Mouse (Mus musculus) embryonic facial prominence, embryonic 11.5 days (tissue): ENCODE measurements around the gene Dusp3. TPM values are rescaled to one million over a fixed set of nuclear protein-coding genes. Genes with fewer than 3 reads are reported as not detected.
A peak's percentile ranks its signal among the peaks of the same experiment; 100 is the strongest.

ENCODE experiments used
- ATAC-seq: fragments of 200-750 bp; cut with Nextera tagmentation; replicated peaks from 2 replicates; pipeline ENCODE4 v1.8.0; 2017; ENCODE audit warnings: low read depth; ENCODE audit not compliant: insufficient number of reproducible peaks, low FRiP score, low TSS enrichment
- DNase-seq: peaks from one replicate; pipeline ENCODE4 v3.0.0-alpha.2; 2015; ENCODE audit warnings: low spot score
- H3K27ac ChIP-seq: fragments of 300-500 bp; sonication (generic); replicated peaks from 2 replicates; pipeline ENCODE4 v1.5.1; 2014; ENCODE audit warnings: mild to moderate bottlenecking, low read depth, low read length, control low read depth
- H3K27me3 ChIP-seq: fragments of 300-500 bp; sonication (generic); 2 replicates; pipeline ENCODE4 v1.6.1; 2014; ENCODE audit warnings: mild to moderate bottlenecking, low read length, moderate library complexity, mixed read lengths; ENCODE audit not compliant: control insufficient read depth, insufficient read depth
- H3K36me3 ChIP-seq: fragments of 300-500 bp; sonication (generic); replicated peaks from 2 replicates; pipeline ENCODE4 v1.6.1; 2014; ENCODE audit warnings: low read depth, mild to moderate bottlenecking, low read length, moderate library complexity, mixed read lengths; ENCODE audit not compliant: control insufficient read depth, insufficient read depth
- H3K4me1 ChIP-seq: fragments of 300-500 bp; sonication (generic); 2 replicates; pipeline ENCODE4 v1.6.1; 2014; ENCODE audit warnings: low read length, mixed read lengths; ENCODE audit not compliant: control insufficient read depth, insufficient read depth
- H3K4me2 ChIP-seq: fragments of 300-500 bp; sonication (generic); 2 replicates; pipeline ENCODE4 v1.6.1; 2014; ENCODE audit warnings: low read depth, mild to moderate bottlenecking, control low read depth, low read length, moderate library complexity
- H3K4me3 ChIP-seq: fragments of 300-500 bp; sonication (generic); 2 replicates; pipeline ENCODE4 v1.5.1; 2014; ENCODE audit warnings: low read depth, low read length, control low read depth
- H3K9ac ChIP-seq: fragments of 300-500 bp; sonication (generic); replicated peaks from 2 replicates; pipeline ENCODE4 v1.6.1; 2014; ENCODE audit warnings: mild to moderate bottlenecking, control low read depth, low read length
- H3K9me3 ChIP-seq: fragments of 300-500 bp; sonication (generic); replicated peaks from 2 replicates; pipeline ENCODE4 v1.6.1; 2016; ENCODE audit warnings: mild to moderate bottlenecking, low read length, inconsistent platforms, mixed read lengths; ENCODE audit not compliant: control insufficient read depth
- WGBS: fragments of 180-500 bp; shearing (Covaris S2); extraction: QIAGEN DNeasy Blood & Tissue Kit; methylation state at CpG from one replicate; pipeline ENCODE4 v1.1.7; 2014; 5-methylcytosine and 5-hydroxymethylcytosine counted together
- polyA plus RNA-seq: library from polyadenylated mRNA; unstranded; fragments of >200 nt; fragmentation: Nextera tagmentation; extraction: Ambion mirVana; gene quantifications from 2 replicates; pipeline ENCODE4 v1.2.1, GENCODE M21; 2014

The Dusp3 gene
- polyA plus RNA-seq, 1 experiment from 2014 or later: 11.3 TPM

DNA sequence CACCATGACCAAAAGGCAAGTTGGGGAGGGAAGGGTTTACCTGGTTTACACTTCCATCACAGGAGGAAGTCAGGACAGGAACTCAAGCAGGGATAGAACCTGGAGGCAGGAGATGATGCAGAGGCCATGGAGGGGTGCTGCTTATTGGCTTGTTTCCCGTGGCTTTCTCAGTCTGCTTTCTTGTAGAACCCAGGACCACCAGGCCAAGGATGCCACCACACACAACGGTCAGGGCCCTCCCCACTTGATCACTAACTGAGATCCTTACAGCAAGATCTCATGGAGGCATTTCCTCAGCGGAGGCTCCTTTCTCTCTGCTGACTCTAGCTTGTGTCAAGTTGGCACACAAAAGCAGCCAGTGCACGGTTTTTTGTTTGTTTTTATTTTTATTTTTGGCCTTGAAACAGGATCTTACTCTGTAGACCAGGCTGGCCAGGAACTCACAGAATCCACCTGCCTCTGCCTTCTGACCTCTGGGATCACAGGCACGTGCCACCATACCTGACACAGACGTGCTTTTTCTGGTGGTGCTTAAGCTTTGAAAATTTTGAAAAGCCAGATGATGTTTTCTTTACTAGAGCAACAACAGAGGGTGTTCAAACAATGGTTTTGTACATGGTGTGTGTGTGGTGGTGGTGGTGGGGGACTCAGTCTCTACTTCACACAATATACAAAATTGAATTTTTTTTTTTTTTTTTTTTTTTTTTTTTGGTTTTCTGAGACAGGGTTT, 41.4 kb upstream of the Dusp3 start, which contains the start of gene Mpp3:
Gene Mpp3, minus strand, starts transcription at position 375 of the 730 bp plus-strand sequence.
- no peaks in the 10 kb centered on the region for H3K36me3 ChIP-seq
- no peak within 1 kb of the TSS for H3K27ac ChIP-seq
- H3K9me3 ChIP-seq: no peaks in the 10 kb centered on the region
- no peaks in the 10 kb centered on the region; the same call in 1 of the 2 replicates for H3K27me3 ChIP-seq
- peak within 1 kb of the TSS; percentile 93 for H3K4me2 ChIP-seq
- H3K4me3 ChIP-seq: peak within 1 kb of the TSS; percentile 70
- H3K4me1 ChIP-seq: no peaks in the 10 kb centered on the region
- 68% methylated on average over 6 of the region's 6 CpGs for WGBS
- ATAC-seq (no peak), DNase-seq (no peak)
- peak within 1 kb of the TSS; percentile 28 for H3K9ac ChIP-seq

DNA sequence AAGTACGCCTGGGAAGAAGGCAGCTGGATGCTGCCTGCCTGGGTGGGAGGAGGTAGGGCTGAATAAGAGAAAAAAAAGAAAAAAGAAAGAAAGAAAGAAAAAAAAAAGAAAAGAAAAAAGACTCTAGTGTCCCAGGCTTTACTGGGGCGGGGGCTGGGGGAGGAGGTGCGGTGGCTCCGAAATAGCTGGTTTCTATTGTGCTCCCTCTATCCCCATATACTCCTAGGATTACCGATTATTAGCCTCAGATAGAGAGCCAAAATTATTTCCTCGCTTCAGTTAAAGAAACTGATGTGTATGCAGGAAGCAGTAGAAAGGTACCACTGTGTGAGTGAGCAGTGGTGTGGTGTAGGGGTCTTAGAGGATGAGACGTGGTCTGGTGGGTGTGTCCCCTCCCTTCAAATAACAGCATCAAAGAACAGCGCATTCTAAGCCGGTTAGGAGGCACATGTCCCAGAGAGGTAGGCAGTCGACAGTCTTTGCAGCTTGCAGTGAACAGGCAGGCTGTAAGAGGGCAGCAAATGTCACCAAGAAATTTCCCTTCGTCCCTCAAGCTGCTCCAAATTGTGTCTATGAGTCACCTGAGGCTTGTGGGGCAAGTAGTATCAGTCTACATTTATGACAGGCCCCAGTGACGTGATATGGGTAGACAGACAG, 40.7 kb upstream of the Dusp3 start:
- DNase-seq (no peak), ATAC-seq (no peak)
- no peaks in the 10 kb centered on the region; the same call in 1 of the 2 replicates for H3K27me3 ChIP-seq
- H3K4me1 ChIP-seq: no peaks in the 10 kb centered on the region
- H3K27ac ChIP-seq: no peak overlapping the region
- no peaks in the 10 kb centered on the region for H3K36me3 ChIP-seq
- peak overlapping the region; percentile 70 for H3K4me3 ChIP-seq
- H3K9ac ChIP-seq: peak overlapping the region; percentile 28
- 6% methylated on average over 12 of the region's 12 CpGs for WGBS
- H3K4me2 ChIP-seq: peak overlapping the region; percentile 93
- no peaks in the 10 kb centered on the region for H3K9me3 ChIP-seq

DNA sequence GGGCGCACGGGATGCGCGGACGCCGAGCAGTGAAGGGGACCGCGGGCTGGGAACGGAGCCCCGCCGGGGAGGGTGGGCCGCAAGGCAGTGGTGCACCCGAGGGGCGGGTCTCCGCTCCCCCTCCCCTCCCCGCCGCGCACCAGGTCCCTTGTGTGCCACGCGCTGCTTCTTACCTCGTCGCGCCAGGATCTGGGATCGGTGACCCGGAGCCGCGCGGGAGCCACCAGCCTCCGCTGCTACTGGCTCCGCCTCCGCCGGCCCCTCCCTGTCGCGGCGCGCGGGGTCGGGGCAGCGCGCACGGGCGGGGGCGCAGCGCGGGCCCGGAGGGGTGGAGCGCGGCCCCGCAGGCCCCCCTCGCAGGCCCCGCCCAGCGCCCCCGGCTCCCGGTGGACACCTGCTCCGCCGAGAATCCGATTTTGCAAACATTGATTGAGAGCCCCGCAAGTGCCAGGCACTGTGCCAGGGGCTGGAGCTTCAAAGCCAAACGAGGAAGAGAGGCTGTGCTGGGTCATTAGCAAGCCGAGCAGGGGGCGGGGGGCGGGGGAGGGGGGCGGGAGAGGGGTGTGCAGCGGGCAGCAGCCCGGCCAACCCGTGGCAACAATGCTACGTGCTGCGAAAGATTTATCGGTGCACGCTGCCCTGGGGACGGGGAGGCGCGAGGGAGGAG, 40.0 kb upstream of the Dusp3 start:
- Histone ChIP-seq H3K9ac (peak overlapping the region; percentile 73), H3K9me3 (no peaks in the 10 kb centered on the region), H3K4me3 (peak overlapping the region; percentile 70), H3K27me3 (no peaks in the 10 kb centered on the region; the same call in 1 of the 2 replicates), H3K36me3 (no peaks in the 10 kb centered on the region), H3K27ac (peak overlapping the region; percentile 65), H3K4me2 (peak overlapping the region; percentile 93), H3K4me1 (no peaks in the 10 kb centered on the region)
- ATAC-seq (peak; percentile 79), DNase-seq (peak; percentile 80)
- 1% methylated on average over 52 of the region's 73 CpGs for WGBS

DNA sequence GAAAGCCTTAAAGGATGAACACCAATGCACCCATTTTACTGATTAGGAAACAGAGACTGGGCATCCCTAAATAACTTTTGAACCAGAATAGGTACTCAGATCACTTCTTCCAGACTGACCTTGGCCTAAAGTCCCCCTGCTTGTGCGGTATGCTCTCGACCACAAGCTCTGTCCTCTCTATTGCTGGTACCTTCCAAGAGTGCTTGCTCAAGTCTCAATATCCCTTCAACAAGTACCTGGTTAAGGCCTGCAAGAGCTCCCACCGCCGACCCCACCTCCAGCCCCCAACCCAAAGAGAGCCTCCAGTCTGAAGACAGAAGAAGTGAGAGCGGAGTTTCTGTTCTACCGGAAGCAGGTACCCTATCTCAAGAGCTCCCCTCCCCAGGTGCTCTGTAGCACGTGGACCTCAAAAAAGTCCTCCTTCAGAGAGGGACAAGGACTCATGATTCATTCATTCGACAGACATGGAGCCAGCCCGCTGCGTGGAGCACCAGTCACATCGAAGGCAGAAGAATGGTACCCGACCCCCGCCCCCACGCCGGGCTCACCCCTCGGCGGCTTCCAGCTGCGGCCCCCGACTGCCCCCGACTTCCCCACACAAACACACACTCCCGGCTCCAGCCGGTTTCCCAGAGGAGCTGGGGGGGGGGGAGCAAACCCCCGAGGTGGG, 39.3 kb upstream of the Dusp3 start:
- 3% methylated on average over 23 of the region's 23 CpGs for WGBS
- Histone ChIP-seq H3K27me3 (no peaks in the 10 kb centered on the region; the same call in 1 of the 2 replicates), H3K4me3 (peak overlapping the region; percentile 70), H3K27ac (peak overlapping the region; percentile 65), H3K9ac (peak overlapping the region; percentile 73), H3K9me3 (no peaks in the 10 kb centered on the region), H3K36me3 (no peaks in the 10 kb centered on the region), H3K4me1 (no peaks in the 10 kb centered on the region), H3K4me2 (peak overlapping the region; percentile 93)
- DNase-seq: peak; percentile 49
- ATAC-seq: no peak; the same call in 1 of the 2 replicates

DNA sequence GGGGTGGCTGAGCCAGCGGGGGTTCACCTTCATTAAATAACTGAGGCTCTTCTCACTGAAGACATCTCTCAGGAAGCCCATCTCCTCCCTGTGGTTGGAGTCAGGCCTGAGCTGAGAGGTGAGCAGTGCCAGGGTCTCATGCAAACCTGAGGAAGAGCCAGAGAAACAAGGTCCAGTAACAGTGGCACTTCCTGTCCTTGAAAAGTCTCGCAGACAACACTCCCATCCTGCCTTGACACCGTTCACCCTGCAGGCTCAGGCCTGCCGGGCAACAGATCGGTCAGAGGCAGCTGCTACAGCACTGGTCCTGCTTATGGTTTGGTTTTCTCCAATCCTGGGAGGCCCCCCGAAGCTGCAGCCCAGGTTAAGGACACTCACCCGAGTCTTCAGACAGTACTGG, 38.5 kb upstream of the Dusp3 start:
- no peaks in the 10 kb centered on the region for H3K4me1 ChIP-seq
- no peak overlapping the region for H3K4me3 ChIP-seq
- no peaks in the 10 kb centered on the region; the same call in 1 of the 2 replicates for H3K27me3 ChIP-seq
- ATAC-seq: no peak
- H3K9ac ChIP-seq: no peak overlapping the region
- 35% methylated on average over 7 of the region's 7 CpGs for WGBS
- H3K27ac ChIP-seq: no peak overlapping the region
- no peaks in the 10 kb centered on the region for H3K9me3 ChIP-seq
- no peak overlapping the region for H3K4me2 ChIP-seq
- no peak for DNase-seq
- no peaks in the 10 kb centered on the region for H3K36me3 ChIP-seq

DNA sequence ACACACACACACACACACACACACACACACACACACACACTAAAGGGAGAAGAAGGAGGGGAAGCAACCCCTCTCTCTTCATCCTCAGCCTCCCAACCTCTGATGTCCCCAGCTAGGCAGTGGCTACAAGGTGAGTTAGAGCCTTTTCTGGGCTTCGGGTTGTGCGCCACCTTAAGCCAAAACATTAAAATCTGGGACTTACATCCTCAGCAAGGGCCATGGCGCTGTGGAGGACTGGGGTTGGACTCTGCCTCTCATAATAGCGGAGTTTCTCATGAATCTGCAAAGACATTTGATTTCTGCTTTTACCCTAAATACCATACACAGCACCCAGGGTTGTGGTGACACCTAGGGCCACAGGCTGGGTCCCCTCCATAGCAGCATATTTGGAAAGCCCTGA, 38.1 kb upstream of the Dusp3 start:
- ATAC-seq (no peak), DNase-seq (no peak)
- H3K9ac ChIP-seq: no peak overlapping the region
- WGBS: 77% methylated on average over 4 of the region's 4 CpGs
- H3K9me3 ChIP-seq: no peaks in the 10 kb centered on the region
- no peak overlapping the region for H3K27ac ChIP-seq
- H3K36me3 ChIP-seq: no peaks in the 10 kb centered on the region
- H3K4me3 ChIP-seq: no peak overlapping the region
- no peak overlapping the region for H3K4me2 ChIP-seq
- H3K4me1 ChIP-seq: no peaks in the 10 kb centered on the region
- no peaks in the 10 kb centered on the region; the same call in 1 of the 2 replicates for H3K27me3 ChIP-seq

DNA sequence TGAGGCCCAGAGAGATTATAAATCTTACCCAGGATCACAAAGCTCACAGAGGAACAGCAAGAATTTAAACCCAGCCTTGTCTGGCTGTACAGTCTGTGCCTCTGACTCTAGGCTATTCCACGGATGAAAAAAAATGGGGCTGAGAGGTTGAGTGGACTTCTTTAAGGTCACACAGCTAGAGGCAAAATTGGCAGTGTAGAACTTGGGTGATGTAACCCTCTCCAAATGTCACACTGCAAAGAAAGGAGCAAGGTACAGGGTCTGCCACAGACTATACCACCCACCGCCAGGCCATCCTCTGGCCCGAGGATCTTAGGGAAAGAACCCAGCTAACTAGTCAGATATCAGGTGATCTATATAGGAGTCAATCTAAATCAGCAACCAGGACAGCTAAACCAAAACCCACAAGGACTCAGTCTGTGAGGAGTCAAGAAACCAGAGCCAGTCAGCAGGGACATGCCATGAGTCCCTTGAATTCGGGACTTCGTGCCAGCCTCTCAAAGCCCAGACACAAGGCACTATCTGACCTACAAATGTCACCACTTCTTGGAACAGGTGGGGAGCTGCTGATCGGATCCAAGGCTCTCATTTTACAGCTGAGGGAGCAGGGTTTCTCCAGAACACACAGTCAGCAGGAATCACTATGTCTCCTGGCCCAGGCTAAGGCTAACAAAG, 37.4 kb upstream of the Dusp3 start:
- H3K4me3 ChIP-seq: no peak overlapping the region
- H3K27me3 ChIP-seq: no peaks in the 10 kb centered on the region; the same call in 1 of the 2 replicates
- no peaks in the 10 kb centered on the region for H3K36me3 ChIP-seq
- H3K9ac ChIP-seq: no peak overlapping the region
- H3K27ac ChIP-seq: no peak overlapping the region
- H3K4me1 ChIP-seq: no peaks in the 10 kb centered on the region
- 81% methylated on average over 6 of the region's 6 CpGs for WGBS
- H3K4me2 ChIP-seq: no peak overlapping the region
- H3K9me3 ChIP-seq: no peaks in the 10 kb centered on the region
- DNase-seq (no peak), ATAC-seq (no peak)
